Mouse (Mus musculus) olfactory bulb, adult 2 months (tissue): ENCODE results near the gene Nckap1. TPM values are rescaled to one million over a fixed set of nuclear protein-coding genes. Genes with fewer than 3 reads are reported as not detected.
"Not testable (repeated sequence)": the region's sequence is repeated elsewhere in the genome, so short reads cannot be mapped to it uniquely, and the experiment has no call there.

Source experiments
- H3K27ac ChIP-seq: fragments of 200-500 bp; 2 replicates; pipeline ENCODE4 v1.5.1; 2012; ENCODE audit warnings: low read depth, low read length; ENCODE audit not compliant: insufficient read depth
- H3K4me1 ChIP-seq: fragments of 200-500 bp; 2 replicates; pipeline ENCODE4 v1.6.1; 2012; ENCODE audit warnings: low read length; ENCODE audit not compliant: control insufficient read depth, insufficient read depth
- H3K4me3 ChIP-seq: fragments of 200-500 bp; 2 replicates; pipeline ENCODE4 v1.5.1; 2012; ENCODE audit warnings: mild to moderate bottlenecking, low read depth, low read length, moderate library complexity; ENCODE audit not compliant: insufficient read depth
- CTCF ChIP-seq: fragments of 200-500 bp; IDR thresholded peaks from 2 replicates; pipeline ENCODE4 v1.5.1; 2012; ENCODE audit warnings: low read depth, mild to moderate bottlenecking, low read length, moderate library complexity; ENCODE audit not compliant: insufficient read depth
- POLR2A ChIP-seq: fragments of 200-500 bp; IDR thresholded peaks from 2 replicates; pipeline ENCODE4 v1.6.1; 2012; ENCODE audit warnings: mild to moderate bottlenecking, low read depth, low read length, moderate library complexity; ENCODE audit not compliant: insufficient read depth
- WGBS: fragments of 180-500 bp; shearing (Covaris S2); methylation state at CpG from one replicate; pipeline ENCODE4 v1.1.7; 2018; 5-methylcytosine and 5-hydroxymethylcytosine counted together
- polyA plus RNA-seq: library from polyadenylated mRNA; stranded (reverse); fragments of >200 nt; gene quantifications from 2 replicates; pipeline ENCODE4 v1.2.4, GENCODE M21; 2012; ENCODE audit warnings: low replicate concordance; ENCODE audit not compliant: missing spikeins, insufficient read depth, insufficient read length

Gene Nckap1
- polyA plus RNA-seq, 1 experiment, result 68.0 TPM

- Histone ChIP-seq H3K4me1 (no peaks in the 10 kb centered on the region), H3K27ac (no peak overlapping the region), H3K4me3 (no peak overlapping the region)
- TF ChIP-seq CTCF, result no peak
- TF ChIP-seq POLR2A, result no peak
- WGBS, result 87% methylated on average over 9 of the region's 9 CpGs
These were observed 56.9 kb downstream of the Nckap1 start for GRCm38 (mm10) chr2:80524275-80524674.

- no peak overlapping the region for H3K27ac ChIP-seq
- H3K4me3 ChIP-seq, result no peak overlapping the region
- 50% methylated on average over 7 of the region's 7 CpGs for WGBS
- H3K4me1 ChIP-seq, result no peaks in the 10 kb centered on the region
- no peak for TF ChIP-seq POLR2A
- TF ChIP-seq CTCF, result no peak
These were observed 75.0 kb downstream of the Nckap1 start for GRCm38 (mm10) chr2:80506051-80506802.

GRCm38 (mm10) chr2:80502132-80502531, 79.0 kb downstream of the Nckap1 start:
- no peak overlapping the region for H3K4me3 ChIP-seq
- H3K27ac ChIP-seq, result no peak overlapping the region
- WGBS, result 96% methylated on average over 4 of the region's 4 CpGs
- TF ChIP-seq POLR2A, result no peak
- no peak for TF ChIP-seq CTCF
- no peaks in the 10 kb centered on the region for H3K4me1 ChIP-seq

GRCm38 (mm10) chr2:80495304-80495703, 85.9 kb downstream of the Nckap1 start:
- H3K27ac ChIP-seq, H3K4me3 ChIP-seq, H3K4me1 ChIP-seq: not testable (repeated sequence)
- WGBS, result 22% methylated on average over 7 of the region's 7 CpGs

- Histone ChIP-seq H3K27ac (peak overlapping the region; percentile 51; the same call in 1 of the 2 replicates), H3K4me3 (no peak overlapping the region), H3K4me1 (peaks cover 4% of the 10 kb centered on the region)
- no peak for TF ChIP-seq POLR2A
- no peak for TF ChIP-seq CTCF
- 54% methylated on average over 5 of the region's 5 CpGs for WGBS
These were observed 94.3 kb downstream of the Nckap1 start for GRCm38 (mm10) chr2:80486851-80487250.

DNA sequence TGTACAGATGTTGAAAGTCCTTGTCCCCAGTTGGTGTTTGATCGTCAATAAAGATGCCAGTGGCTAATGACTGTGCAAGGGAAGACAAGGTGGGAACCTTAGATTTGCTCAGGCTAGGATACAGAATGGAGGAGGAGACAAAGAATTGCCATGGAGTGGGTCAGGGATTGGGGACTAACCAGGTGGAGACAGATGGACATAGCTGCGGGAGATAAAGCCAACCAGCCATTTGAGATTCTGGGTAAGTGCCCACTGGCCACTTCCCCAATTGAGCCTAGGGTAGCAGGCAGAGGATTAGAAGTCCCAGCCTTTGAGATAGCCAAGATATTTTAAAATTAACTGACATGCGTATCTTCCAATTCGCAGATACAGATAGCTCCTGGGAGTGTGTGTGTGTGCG, 96.2 kb downstream of the Nckap1 start:
- TF ChIP-seq POLR2A (no peak), CTCF (no peak)
- no peak overlapping the region for H3K27ac ChIP-seq
- 92% methylated on average over 5 of the region's 5 CpGs for WGBS

DNA sequence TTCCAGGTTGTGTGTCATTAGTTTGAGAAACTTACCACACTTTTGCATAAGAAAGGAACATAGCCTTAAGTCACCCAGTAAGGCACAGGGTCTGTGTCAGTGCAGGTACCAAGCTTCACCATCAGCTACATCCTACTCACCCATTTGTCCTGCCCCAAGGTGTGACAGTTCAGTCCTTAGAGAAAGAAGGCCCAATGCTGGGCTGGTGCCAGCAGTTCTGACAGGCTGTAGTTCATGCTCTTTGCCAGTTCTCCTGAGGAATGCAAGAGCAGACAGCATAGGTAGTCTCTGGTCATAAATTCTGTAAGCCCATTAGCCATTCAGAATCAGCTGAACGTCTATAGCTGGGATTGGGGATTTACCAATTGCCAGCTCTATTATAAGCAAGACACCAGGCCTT, 105.3 kb downstream of the Nckap1 start:
- Histone ChIP-seq H3K4me1 (peaks cover 2% of the 10 kb centered on the region), H3K27ac (peak overlapping the region; percentile 91), H3K4me3 (no peak overlapping the region)
- WGBS, result 15% methylated on average over 1 of the region's 1 CpGs
- TF ChIP-seq POLR2A (no peak), CTCF (no peak)

More for the DNA sequence above, 96.2 kb downstream of the Nckap1 start:
- Histone ChIP-seq H3K4me1 (peaks cover 4% of the 10 kb centered on the region), H3K4me3 (no peak overlapping the region)

- H3K27ac ChIP-seq, result no peak overlapping the region
- no peak overlapping the region for H3K4me3 ChIP-seq
- H3K4me1 ChIP-seq, result peaks cover 2% of the 10 kb centered on the region
- WGBS, result 74% methylated on average over 5 of the region's 5 CpGs
- TF ChIP-seq POLR2A, result no peak
- TF ChIP-seq CTCF, result no peak
These were observed 106.9 kb downstream of the Nckap1 start for GRCm38 (mm10) chr2:80474247-80474796.

DNA sequence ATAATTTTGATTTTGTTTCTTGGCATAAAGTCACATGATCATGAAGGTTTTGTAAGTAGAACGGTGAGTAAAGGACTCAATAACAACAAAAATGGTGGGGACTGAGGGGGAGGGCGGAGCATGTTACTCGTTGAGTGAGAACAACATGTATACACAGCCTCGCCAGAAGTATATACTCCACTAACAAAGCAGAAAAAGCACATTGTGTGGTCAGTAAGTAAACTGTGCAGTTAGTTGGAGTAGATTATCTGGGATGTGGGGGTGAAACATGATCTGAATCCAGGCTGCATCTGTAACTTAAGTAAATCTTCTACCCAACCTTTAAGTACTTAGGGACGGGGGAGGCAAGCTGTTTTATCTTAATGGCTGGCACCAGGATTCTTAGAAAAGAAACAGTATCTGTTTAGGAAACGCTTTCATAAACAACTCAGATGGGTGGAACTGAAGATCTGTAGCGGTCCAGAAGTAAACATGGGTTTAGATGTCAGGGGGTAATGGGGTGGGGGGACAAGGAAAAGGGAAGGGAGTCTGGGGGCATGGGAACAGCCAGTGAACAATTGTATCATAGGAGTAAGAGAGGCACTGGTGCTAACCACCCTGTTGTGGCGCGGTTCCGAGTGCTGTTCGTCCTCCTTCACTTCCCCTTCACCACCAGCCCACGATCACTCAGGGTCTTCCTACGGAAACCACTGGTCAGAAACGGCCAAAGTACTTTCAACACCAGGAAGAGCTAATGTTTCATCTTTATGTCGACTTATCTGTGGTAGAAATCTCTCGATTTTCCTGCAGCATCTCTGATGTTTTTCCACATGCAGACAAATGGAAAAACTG, 115.0 kb downstream of the Nckap1 start:
- 88% methylated on average over 16 of the region's 16 CpGs for WGBS
- Histone ChIP-seq H3K27ac (no peak overlapping the region), H3K4me1 (no peaks in the 10 kb centered on the region), H3K4me3 (no peak overlapping the region)
- no peak for TF ChIP-seq POLR2A
- no peak for TF ChIP-seq CTCF
